Mouse (Mus musculus) lung, embryonic 16.5 days (tissue): ENCODE measurements around the gene Slc12a4. TPM values are rescaled to one million over a fixed set of nuclear protein-coding genes. Genes with fewer than 3 reads are reported as not detected.
A peak's percentile ranks its signal among the peaks of the same experiment; 100 is the strongest.

Source experiments
- ATAC-seq: fragments of 200-750 bp; cut with Nextera tagmentation; 2 replicates; pipeline ENCODE4 v1.8.0; 2017; ENCODE audit warnings: low read depth, mild to moderate bottlenecking, moderate library complexity
- H3K27ac ChIP-seq: fragments of 300-500 bp; sonication (generic); 2 replicates; pipeline ENCODE4 v1.5.1; 2014; ENCODE audit warnings: mild to moderate bottlenecking, control low read depth, low read length
- H3K27me3 ChIP-seq: fragments of 300-500 bp; sonication (generic); 2 replicates; pipeline ENCODE4 v1.6.1; 2014; ENCODE audit warnings: low read depth, low read length, mixed read lengths; ENCODE audit not compliant: control insufficient read depth, insufficient read depth
- H3K36me3 ChIP-seq: fragments of 300-500 bp; sonication (generic); 2 replicates; pipeline ENCODE4 v1.6.1; 2014; ENCODE audit warnings: low read length; ENCODE audit not compliant: control insufficient read depth, insufficient read depth
- H3K4me1 ChIP-seq: fragments of 300-500 bp; sonication (generic); replicated peaks from 2 replicates; pipeline ENCODE4 v1.6.1; 2014; ENCODE audit warnings: low read length, mixed read lengths; ENCODE audit not compliant: control insufficient read depth, insufficient read depth
- H3K4me2 ChIP-seq: fragments of 300-500 bp; sonication (generic); 2 replicates; pipeline ENCODE4 v1.6.1; 2014; ENCODE audit warnings: low read depth, low read length, control low read depth
- H3K4me3 ChIP-seq: fragments of 300-500 bp; sonication (generic); 2 replicates; pipeline ENCODE4 v1.5.1; 2014; ENCODE audit warnings: mild to moderate bottlenecking, low read length, control low read depth
- H3K9ac ChIP-seq: fragments of 300-500 bp; sonication (generic); 2 replicates; pipeline ENCODE4 v1.6.1; 2014; ENCODE audit warnings: low read length, control low read depth
- H3K9me3 ChIP-seq: fragments of 300-500 bp; sonication (generic); 2 replicates; pipeline ENCODE4 v1.6.1; 2016; ENCODE audit warnings: low read length; ENCODE audit not compliant: control insufficient read depth
- WGBS: fragments of 180-500 bp; shearing (Covaris S2); extraction: QIAGEN DNeasy Blood & Tissue Kit; methylation state at CpG from one replicate; pipeline ENCODE4 v1.1.7; 2014; 5-methylcytosine and 5-hydroxymethylcytosine counted together
- polyA plus RNA-seq: library from polyadenylated mRNA; unstranded; fragments of >200 nt; fragmentation: Nextera tagmentation; extraction: Ambion mirVana; gene quantifications from 2 replicates; pipeline ENCODE4 v1.2.1, GENCODE M21; 2015

The Slc12a4 gene
- polyA plus RNA-seq, 1 experiment from 2014 or later, result 38.3 TPM

DNA sequence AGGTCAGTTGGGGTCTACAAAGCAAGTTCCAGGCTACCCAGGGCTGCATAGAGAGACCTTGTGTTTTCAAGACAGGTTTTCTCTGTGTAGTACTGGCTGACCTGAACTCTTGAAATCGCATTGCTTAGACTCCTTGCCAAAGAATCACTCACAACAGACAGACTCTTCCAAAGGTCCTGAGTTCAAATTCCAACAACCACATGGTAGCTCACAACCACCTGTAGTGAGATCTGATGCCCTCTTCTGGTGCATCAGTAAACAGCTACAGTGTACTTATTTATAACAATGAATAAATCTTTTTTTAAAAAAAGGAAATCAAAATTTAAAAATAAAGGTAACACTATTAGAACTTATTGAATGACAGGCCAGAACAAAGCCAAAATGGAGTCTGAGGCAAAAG lies 15.2 kb upstream of the Slc12a4 start:
- ATAC-seq, result no peak
- H3K27ac ChIP-seq, result no peak overlapping the region
- H3K36me3 ChIP-seq, result no peaks in the 10 kb centered on the region
- 81% methylated on average over 1 of the region's 1 CpGs for WGBS
- H3K9me3 ChIP-seq, result no peaks in the 10 kb centered on the region
- no peaks in the 10 kb centered on the region for H3K4me1 ChIP-seq
- no peak overlapping the region for H3K4me3 ChIP-seq
- H3K27me3 ChIP-seq, result no peaks in the 10 kb centered on the region
- no peak overlapping the region for H3K4me2 ChIP-seq
- H3K9ac ChIP-seq, result no peak overlapping the region

DNA sequence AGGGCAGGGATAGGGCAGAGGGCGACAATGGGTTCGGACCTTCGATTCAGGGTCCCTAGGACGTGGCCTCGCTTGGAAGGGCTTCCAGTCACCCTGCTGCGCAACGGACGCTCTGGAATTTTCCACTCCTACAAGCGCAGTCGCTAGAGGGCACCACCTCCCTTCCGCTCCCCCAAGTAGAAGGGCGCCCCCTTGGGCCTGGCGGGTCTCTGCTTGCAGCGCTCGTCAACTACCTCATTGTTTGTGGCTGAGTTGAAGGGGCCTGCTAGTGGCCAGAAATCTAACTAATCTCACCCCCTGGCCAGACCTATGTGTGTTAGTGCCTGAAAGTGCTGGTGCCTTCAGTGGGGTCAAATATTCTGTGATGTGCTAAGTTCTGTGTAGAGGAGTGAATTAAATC lies 13.4 kb upstream of the Slc12a4 start, which contains the start of gene Dpep3:
Gene Dpep3, minus strand, starts transcription at position 105 of the 400 bp plus-strand sequence.
- Histone ChIP-seq H3K27me3 (no peaks in the 10 kb centered on the region), H3K4me1 (no peaks in the 10 kb centered on the region), H3K9ac (no peak within 1 kb of the TSS), H3K9me3 (no peaks in the 10 kb centered on the region), H3K4me3 (no peak within 1 kb of the TSS), H3K4me2 (no peak within 1 kb of the TSS), H3K27ac (no peak within 1 kb of the TSS), H3K36me3 (no peaks in the 10 kb centered on the region)
- 90% methylated on average over 15 of the region's 15 CpGs for WGBS
- no peak for ATAC-seq

DNA sequence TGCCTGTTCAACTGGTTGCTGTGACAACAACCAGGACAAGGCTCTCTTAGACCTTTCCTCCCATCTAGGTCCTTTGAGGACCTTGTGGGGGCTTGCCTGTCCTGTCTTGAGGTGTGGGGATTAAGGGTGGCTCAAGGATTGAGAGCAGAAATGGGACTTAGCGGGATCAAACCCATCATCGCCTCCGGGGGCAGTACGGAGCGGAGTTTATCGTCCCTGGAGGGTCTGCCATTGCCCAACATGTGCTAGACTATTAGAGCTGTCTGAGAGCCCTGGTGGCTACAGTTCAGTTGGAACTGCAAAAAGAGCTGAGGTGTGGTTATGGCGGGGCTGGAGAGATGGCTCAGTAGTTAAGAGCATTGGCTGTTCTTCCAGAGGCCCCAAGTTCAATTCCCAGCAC lies 9.5 kb upstream of the Slc12a4 start:
- ATAC-seq, result no peak
- 65% methylated on average over 7 of the region's 7 CpGs for WGBS
- no peak overlapping the region for H3K27ac ChIP-seq
- H3K9ac ChIP-seq, result no peak overlapping the region
- H3K4me3 ChIP-seq, result no peak overlapping the region
- H3K27me3 ChIP-seq, result no peaks in the 10 kb centered on the region
- H3K4me2 ChIP-seq, result no peak overlapping the region
- no peaks in the 10 kb centered on the region for H3K9me3 ChIP-seq
- no peaks in the 10 kb centered on the region for H3K4me1 ChIP-seq
- no peaks in the 10 kb centered on the region for H3K36me3 ChIP-seq

DNA sequence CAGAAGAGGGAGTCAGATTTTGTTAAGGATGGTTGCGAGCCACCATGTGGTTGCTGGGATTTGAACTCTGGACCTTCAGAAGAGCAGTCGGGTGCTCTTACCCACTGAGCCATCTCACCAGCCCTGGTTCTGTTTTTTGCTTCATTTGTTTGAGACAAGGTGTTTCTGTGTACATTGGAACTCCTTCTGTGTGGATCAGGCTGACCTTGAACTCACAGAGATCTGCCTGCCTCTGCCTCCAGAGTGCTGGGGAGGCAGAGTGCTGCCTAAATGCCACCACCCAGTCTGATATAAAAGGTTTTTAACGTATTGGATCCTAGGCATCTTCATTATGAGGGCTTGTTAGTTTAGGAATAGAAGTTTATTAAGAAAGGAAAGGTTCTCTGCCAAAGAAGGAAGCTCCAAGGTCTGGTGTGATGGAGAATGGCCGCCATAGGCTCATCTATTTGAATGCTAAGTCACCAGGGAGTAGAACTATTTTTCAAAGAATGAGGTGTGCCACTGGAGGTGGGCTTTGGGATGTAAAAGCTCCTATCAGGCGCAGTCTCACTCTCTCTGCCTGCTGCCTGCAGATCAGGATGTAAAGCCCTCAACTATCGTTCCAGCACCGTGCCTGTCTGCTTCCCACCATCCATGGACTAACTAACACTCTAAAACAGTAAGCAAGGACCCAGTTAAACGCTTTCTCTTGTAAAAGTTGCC lies 5.3 kb upstream of the Slc12a4 start:
- no peak overlapping the region for H3K9ac ChIP-seq
- no peak overlapping the region for H3K4me2 ChIP-seq
- no peak for ATAC-seq
- no peak overlapping the region for H3K27ac ChIP-seq
- no peaks in the 10 kb centered on the region for H3K27me3 ChIP-seq
- peaks cover 13% of the 10 kb centered on the region for H3K4me1 ChIP-seq
- H3K9me3 ChIP-seq, result no peaks in the 10 kb centered on the region
- no peaks in the 10 kb centered on the region for H3K36me3 ChIP-seq
- no peak overlapping the region for H3K4me3 ChIP-seq
- 73% methylated on average over 8 of the region's 8 CpGs for WGBS

DNA sequence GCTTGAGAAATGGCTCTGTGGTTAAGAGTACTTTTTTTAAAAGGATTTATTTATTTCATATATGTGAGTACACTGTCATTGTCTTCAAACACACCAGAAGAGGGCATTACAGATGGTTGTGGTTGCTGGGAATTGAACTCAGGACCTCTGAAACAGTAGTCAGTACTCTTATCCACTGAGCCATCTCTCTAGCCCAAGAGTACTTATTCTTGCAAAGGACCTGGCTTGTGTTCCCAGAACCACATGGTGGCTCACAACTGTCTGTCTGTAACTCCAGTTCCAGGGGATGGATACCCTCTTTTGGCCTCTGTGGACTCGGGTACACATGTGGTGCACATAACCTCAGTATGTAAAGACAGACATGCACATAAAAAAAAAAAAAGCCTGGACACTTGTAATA lies 3.5 kb upstream of the Slc12a4 start:
- no peak overlapping the region for H3K4me2 ChIP-seq
- no peaks in the 10 kb centered on the region for H3K36me3 ChIP-seq
- no peak overlapping the region for H3K9ac ChIP-seq
- no peak for ATAC-seq
- H3K27me3 ChIP-seq, result no peaks in the 10 kb centered on the region
- 59% methylated on average over 1 of the region's 1 CpGs for WGBS
- no peak overlapping the region for H3K4me3 ChIP-seq
- no peak overlapping the region for H3K27ac ChIP-seq
- H3K9me3 ChIP-seq, result no peaks in the 10 kb centered on the region
- H3K4me1 ChIP-seq, result peaks cover 21% of the 10 kb centered on the region

DNA sequence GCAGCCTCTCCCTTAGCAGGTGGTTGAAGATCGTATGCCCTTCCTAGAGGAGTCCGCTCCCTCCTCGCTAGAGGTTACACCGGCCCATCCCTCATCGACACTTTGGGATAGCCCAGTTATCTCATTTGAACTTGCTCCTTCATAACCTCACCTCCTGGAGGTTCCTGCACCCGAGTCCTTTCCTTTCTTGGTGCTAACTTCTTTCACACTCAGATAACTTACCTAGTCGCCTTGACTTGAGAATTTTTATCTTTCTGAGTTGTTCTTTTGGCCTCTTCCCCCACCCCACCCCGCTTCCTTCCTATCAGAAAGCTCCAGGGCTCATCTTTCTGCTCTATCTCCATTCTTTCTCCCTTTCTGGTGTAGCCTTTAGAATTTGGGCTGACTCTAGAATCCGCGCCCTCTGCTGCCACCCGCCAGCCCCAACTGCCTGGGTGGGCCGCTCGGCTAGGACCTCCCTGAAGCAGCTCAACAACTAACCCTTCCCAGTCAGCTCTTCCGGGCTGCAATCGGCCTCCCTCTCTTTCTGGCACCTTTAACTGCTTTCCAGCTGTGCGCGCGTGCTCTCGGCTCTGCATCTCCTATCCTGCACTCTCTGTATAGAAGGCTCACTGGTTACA lies 905 bp upstream of the Slc12a4 start:
- peak overlapping the region; percentile 41 for H3K27ac ChIP-seq
- peak; percentile 72 for ATAC-seq
- H3K4me3 ChIP-seq, result peak overlapping the region; percentile 91
- no peaks in the 10 kb centered on the region for H3K36me3 ChIP-seq
- H3K4me2 ChIP-seq, result peak overlapping the region; percentile 60
- no peaks in the 10 kb centered on the region for H3K27me3 ChIP-seq
- H3K4me1 ChIP-seq, result peaks cover 28% of the 10 kb centered on the region
- peak overlapping the region; percentile 21 for H3K9ac ChIP-seq
- H3K9me3 ChIP-seq, result no peaks in the 10 kb centered on the region
- WGBS, result 7% methylated on average over 19 of the region's 19 CpGs

DNA sequence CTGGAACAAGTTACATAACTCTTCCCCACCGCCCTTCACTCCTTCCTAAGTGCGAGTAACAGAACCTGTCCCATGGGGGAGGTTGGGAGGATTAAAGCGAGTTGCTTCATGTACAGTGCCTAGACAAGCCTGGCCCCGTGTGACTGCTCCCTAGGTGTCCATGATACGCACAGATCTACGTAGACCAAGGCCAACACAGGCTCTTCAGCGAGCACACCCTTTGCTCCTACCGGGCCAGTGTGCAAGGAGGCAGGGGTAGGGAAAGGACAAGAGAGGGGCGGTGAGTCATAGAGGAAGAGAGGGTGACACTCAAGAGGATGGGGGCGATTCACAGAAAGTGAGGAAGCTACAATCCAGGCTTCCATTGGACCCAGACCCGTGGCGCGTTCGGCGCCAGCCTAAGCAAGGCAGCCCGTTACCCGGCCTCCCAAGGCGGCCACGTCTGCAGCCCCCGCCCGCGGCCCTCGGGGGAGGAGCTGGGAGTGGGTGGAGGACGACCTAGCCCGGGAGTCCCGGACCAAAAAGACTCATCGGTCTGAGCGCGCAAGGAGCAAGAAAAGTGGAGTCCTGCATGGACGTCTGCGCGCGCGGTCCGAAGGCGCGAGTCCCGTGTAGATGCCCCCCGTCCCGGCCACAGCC lies 512 bp downstream of the Slc12a4 start:
- Histone ChIP-seq H3K36me3 (0 out of 2 replicates have a peak, but pooled peaks cover 2% of the 10 kb centered on the region), H3K9ac (peak overlapping the region; percentile 93)

DNA sequence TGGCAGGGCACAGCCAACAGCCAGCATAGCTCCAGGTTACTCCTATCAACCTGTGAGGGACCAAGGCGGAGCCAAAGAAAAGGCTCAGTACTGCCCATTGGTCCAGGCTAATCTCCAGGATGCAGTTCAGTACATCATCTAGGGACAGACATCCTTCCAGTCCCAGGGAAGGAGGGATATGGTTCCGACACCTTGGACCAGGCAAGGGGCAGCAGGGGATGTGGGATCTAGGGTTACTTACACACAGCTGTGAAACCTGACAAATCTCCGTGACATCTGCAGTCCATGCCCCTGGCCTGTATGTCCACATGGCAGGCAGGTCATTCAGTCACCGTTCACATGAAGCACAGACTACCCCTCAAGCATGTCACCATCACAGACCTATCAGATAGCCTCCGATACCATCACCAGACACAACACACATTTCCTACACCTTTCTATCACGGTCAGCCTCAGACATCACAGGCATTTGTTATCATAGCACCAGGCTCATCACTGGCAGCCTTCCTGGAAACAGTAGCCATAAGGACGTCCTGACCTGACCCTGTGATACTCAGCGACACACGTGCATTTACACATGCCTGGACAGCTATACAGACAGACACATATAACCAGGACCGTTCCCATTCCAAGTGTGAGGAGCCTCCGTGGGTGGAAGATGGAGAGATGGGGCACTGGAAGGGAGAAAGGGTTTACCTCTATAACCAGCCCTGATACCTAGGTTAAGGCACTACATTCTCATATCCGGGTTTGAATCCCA lies 1.2 kb downstream of the Slc12a4 start:
- no peaks in the 10 kb centered on the region for H3K9me3 ChIP-seq
- H3K27me3 ChIP-seq, result no peaks in the 10 kb centered on the region
- 0 out of 2 replicates have a peak, but pooled peaks cover 2% of the 10 kb centered on the region for H3K36me3 ChIP-seq
- whole genome bisulfite sequencing, result 42% methylated on average over 12 of the region's 12 CpGs
- H3K9ac ChIP-seq, result peak overlapping the region; percentile 93
- H3K4me2 ChIP-seq, result peak overlapping the region; percentile 60
- peak overlapping the region; percentile 91 for H3K4me3 ChIP-seq
- ATAC-seq, result no peak
- peak overlapping the region; percentile 92 for H3K27ac ChIP-seq
- peaks cover 28% of the 10 kb centered on the region for H3K4me1 ChIP-seq

More for the DNA sequence above, 512 bp downstream of the Slc12a4 start:
- Histone ChIP-seq H3K4me3 (peak overlapping the region; percentile 91), H3K4me1 (peaks cover 28% of the 10 kb centered on the region), H3K27me3 (no peaks in the 10 kb centered on the region), H3K9me3 (no peaks in the 10 kb centered on the region), H3K4me2 (peak overlapping the region; percentile 60), H3K27ac (peak overlapping the region; percentile 92)
- peak; percentile 72 for ATAC-seq
- under 1% methylated on average over 40 of the region's 40 CpGs for WGBS

DNA sequence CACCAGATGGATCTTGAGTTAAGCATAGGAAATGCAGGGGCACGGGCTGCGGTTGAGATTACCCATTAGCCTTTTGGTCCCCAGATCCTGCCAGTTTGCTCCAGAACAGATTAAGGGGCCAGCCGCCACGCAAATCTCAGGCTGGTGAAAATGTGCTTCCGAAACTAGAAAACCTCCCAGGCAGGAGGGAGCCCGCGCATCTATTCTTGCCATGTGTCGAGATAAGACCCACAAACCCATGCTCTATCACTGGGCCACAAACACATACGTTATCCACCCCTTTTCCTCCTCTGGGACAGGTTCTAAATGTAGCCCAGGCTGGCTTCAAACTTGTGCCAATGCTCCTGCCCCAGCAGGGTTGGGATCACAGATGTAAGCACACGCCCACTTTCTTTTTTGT lies 4.4 kb downstream of the Slc12a4 start:
- Histone ChIP-seq H3K27ac (no peak overlapping the region), H3K36me3 (peaks cover 2% of the 10 kb centered on the region; the same call in 1 of the 2 replicates), H3K4me2 (no peak overlapping the region), H3K27me3 (no peaks in the 10 kb centered on the region), H3K4me1 (peaks cover 19% of the 10 kb centered on the region), H3K4me3 (no peak overlapping the region), H3K9me3 (no peaks in the 10 kb centered on the region), H3K9ac (no peak overlapping the region)
- ATAC-seq, result no peak
- 88% methylated on average over 10 of the region's 10 CpGs for WGBS
